Mouse (Mus musculus) common myeloid progenitor, adult 5-6 weeks (primary cell): Measurements from ENCODE around the gene Stag1. TPM values are rescaled to one million over a fixed set of nuclear protein-coding genes. Genes with fewer than 3 reads are reported as not detected.

Experiments used
- ATAC-seq: replicated peaks from 2 replicates; pipeline ENCODE4 v1.8.0; 2016; ENCODE audit warnings: low read depth, mild to moderate bottlenecking, moderate TSS enrichment, inconsistent platforms; ENCODE audit not compliant: poor library complexity, severe bottlenecking
- total RNA-seq: library from RNA; stranded (forward); fragments of 200-1000, 187-1606 nt; gene quantifications from 2 replicates; pipeline ENCODE4 v1.2.3, GENCODE M21; 2017

Stag1 gene
- total RNA-seq, 1 experiment from 2014 or later: 133 TPM

- ATAC-seq: no peak
Measured at GRCm38 (mm10) chr9:100603156-100603555, 5.6 kb downstream of the Stag1 start.

GRCm38 (mm10) chr9:100605522-100605921 is 7.9 kb downstream of the Stag1 start:
- ATAC-seq: no peak

- ATAC-seq: no peak
Measured at GRCm38 (mm10) chr9:100605985-100606554, 8.5 kb downstream of the Stag1 start.

GRCm38 (mm10) chr9:100613501-100614071 is 16.0 kb downstream of the Stag1 start:
- no peak for ATAC-seq

- ATAC-seq: no peak
Measured at GRCm38 (mm10) chr9:100616947-100617346, 19.3 kb downstream of the Stag1 start.

GRCm38 (mm10) chr9:100626258-100626657 is 28.7 kb downstream of the Stag1 start:
- no peak for ATAC-seq

- ATAC-seq: no peak
Measured at GRCm38 (mm10) chr9:100640754-100641153, 43.2 kb downstream of the Stag1 start.

- ATAC-seq: no peak
Measured at GRCm38 (mm10) chr9:100641391-100642085, 43.9 kb downstream of the Stag1 start.

- no peak for ATAC-seq
Measured at GRCm38 (mm10) chr9:100642186-100642839, 44.7 kb downstream of the Stag1 start.

- ATAC-seq: peak; percentile 75
Measured at GRCm38 (mm10) chr9:100642840-100643697, 45.5 kb downstream of the Stag1 start.

GRCm38 (mm10) chr9:100644071-100644771 is 46.6 kb downstream of the Stag1 start:
- no peak; the same call in 1 of the 2 replicates for ATAC-seq

- ATAC-seq: no peak
Measured at GRCm38 (mm10) chr9:100645026-100645940, 47.7 kb downstream of the Stag1 start.

- no peak for ATAC-seq
Measured at GRCm38 (mm10) chr9:100646276-100646675, 48.7 kb downstream of the Stag1 start.

- no peak for ATAC-seq
Measured at GRCm38 (mm10) chr9:100647774-100648323, 50.3 kb downstream of the Stag1 start.

- no peak for ATAC-seq
Measured at GRCm38 (mm10) chr9:100654104-100654503, 56.5 kb downstream of the Stag1 start.

- ATAC-seq: no peak
Measured at GRCm38 (mm10) chr9:100656058-100656457, 58.5 kb downstream of the Stag1 start.

- ATAC-seq: no peak
Measured at GRCm38 (mm10) chr9:100660587-100660986, 63.0 kb downstream of the Stag1 start.

GRCm38 (mm10) chr9:100663473-100664134 is 66.0 kb downstream of the Stag1 start:
- peak; percentile 62; the same call in 1 of the 2 replicates for ATAC-seq
